Comparison of ENCODE assay signal across 15 mouse cellular contexts in genomic region chr13:11294689-11295088, GRCm38 (mm10).
DNase-seq lines count a peak whose midpoint lies in the region; ATAC-seq and TF ChIP-seq lines count a peak whose summit lies in the region.
"Had no signal": no experiment of that assay in that cellular context is flagged by ENCODE, and none has a peak within 500 bp of the region (broad histone marks: within the 10 kb centered on the region; RNA-seq: fewer than 3 reads in every experiment).

No protein-coding gene starts in this region.

- H3K4me3 ChIP-seq in hindbrain, postnatal 0 days (ENCODE audit: low read length): no peak overlapping the region
- no peak overlapping the region for H3K4me3 ChIP-seq in hindbrain, embryonic 13.5 days
- no peak overlapping the region for H3K4me3 ChIP-seq in layer of hippocampus, adult 2 months
- no peak overlapping the region for H3K4me3 ChIP-seq in gastrocnemius, adult 2 months
- H3K4me3 ChIP-seq in stomach, postnatal 0 days (ENCODE audit: low read depth, low read length): no peak overlapping the region
- H3K4me3 ChIP-seq: heart, embryonic 12.5 days; left cerebral cortex, adult 2 months; myocyte had no signal

- no peaks in the 10 kb centered on the region for H3K27me3 ChIP-seq in hindbrain, postnatal 0 days (ENCODE audit: insufficient read depth, low read length)
- H3K27me3 ChIP-seq in hindbrain, embryonic 13.5 days: no peaks in the 10 kb centered on the region
- no peaks in the 10 kb centered on the region for H3K27me3 ChIP-seq in stomach, postnatal 0 days (ENCODE audit: control insufficient read depth, insufficient read depth, low read length)
- H3K27me3 ChIP-seq: heart, embryonic 12.5 days had no signal

- DNase-seq in cerebellum, adult 9-11 months: peak; percentile 10
- DNase-seq in cerebellum, adult 8-10 months: no peak
- peak; percentile 54 for DNase-seq in hindbrain, postnatal 0 days (ENCODE audit: low spot score)
- peak; percentile 39 to 73 for DNase-seq in layer of hippocampus, adult 2 months (ENCODE audit: low spot score in 2 of 2)
- peak; percentile 23 to 49 for DNase-seq in right cerebral cortex, postnatal 10 days (ENCODE audit: low spot score in 2 of 2)
- no peak for DNase-seq in gastrocnemius, adult 2 months
- DNase-seq in stomach, postnatal 0 days (ENCODE audit: low spot score): no peak
- DNase-seq: adrenal gland, adult 8-10 months; kidney, adult 8-10 months had no signal

- ATAC-seq in hindbrain, postnatal 0 days: no peak
- ATAC-seq in hindbrain, embryonic 13.5 days (ENCODE audit: low FRiP score): no peak
- no peak for ATAC-seq in stomach, postnatal 0 days (ENCODE audit: low FRiP score, low TSS enrichment)
- ATAC-seq: lung, postnatal 0 days had no signal

- H3K36me3 ChIP-seq in hindbrain, postnatal 0 days (ENCODE audit: insufficient read depth, low read length): no peaks in the 10 kb centered on the region
- no peaks in the 10 kb centered on the region for H3K36me3 ChIP-seq in hindbrain, embryonic 13.5 days
- H3K36me3 ChIP-seq in stomach, postnatal 0 days (ENCODE audit: control insufficient read depth, insufficient read depth, low read length): no peaks in the 10 kb centered on the region
- H3K36me3 ChIP-seq: heart, embryonic 12.5 days had no signal

- intact Hi-C loops in gastrocnemius, adult 2 months (cut with DNase I): no loop called here

- 93% methylated on average over 1 of the region's 1 CpGs for WGBS in hindbrain, postnatal 0 days
- WGBS in hindbrain, embryonic 13.5 days: 90% methylated on average over 1 of the region's 1 CpGs
- 81% methylated on average over 1 of the region's 1 CpGs for WGBS in stomach, postnatal 0 days

- H3K27ac ChIP-seq in hindbrain, postnatal 0 days: no peak overlapping the region
- H3K27ac ChIP-seq in hindbrain, embryonic 13.5 days: no peak overlapping the region
- H3K27ac ChIP-seq in layer of hippocampus, adult 2 months: no peak overlapping the region; the same call in 1 of the 2 replicates
- H3K27ac ChIP-seq in gastrocnemius, adult 2 months: no peak overlapping the region
- no peak overlapping the region for H3K27ac ChIP-seq in stomach, postnatal 0 days (replicated peaks)
- H3K27ac ChIP-seq: left cerebral cortex, adult 2 months had no signal

- no peak overlapping the region for H3K4me2 ChIP-seq in hindbrain, postnatal 0 days (ENCODE audit: low read depth, low read length)
- no peak overlapping the region for H3K4me2 ChIP-seq in hindbrain, embryonic 13.5 days
- H3K4me2 ChIP-seq in stomach, postnatal 0 days (replicated peaks; ENCODE audit: low read depth): no peak overlapping the region
- H3K4me2 ChIP-seq: heart, embryonic 12.5 days; liver, embryonic 11.5 days had no signal

- H3K9me3 ChIP-seq in hindbrain, postnatal 0 days (ENCODE audit: low read length): no peaks in the 10 kb centered on the region
- H3K9me3 ChIP-seq in hindbrain, embryonic 13.5 days: no peaks in the 10 kb centered on the region
- no peaks in the 10 kb centered on the region for H3K9me3 ChIP-seq in stomach, postnatal 0 days (ENCODE audit: control insufficient read depth, low read length)
- H3K9me3 ChIP-seq: heart, embryonic 12.5 days had no signal

- no peak for TF ChIP-seq CTCF in hindbrain, postnatal 0 days (IDR thresholded peaks at IDR 0.05; ENCODE audit: low read depth)
- TF ChIP-seq CTCF in layer of hippocampus, adult 2 months (conservative IDR thresholded peaks at IDR 0.05): no peak
- no peak for TF ChIP-seq CTCF in gastrocnemius, adult 2 months (IDR thresholded peaks at IDR 0.05)
- no peak for TF ChIP-seq CTCF in stomach, postnatal 0 days (IDR thresholded peaks at IDR 0.05; ENCODE audit: low read depth)

- H3K4me1 ChIP-seq in hindbrain, postnatal 0 days (ENCODE audit: insufficient read depth, low read length): no peaks in the 10 kb centered on the region
- H3K4me1 ChIP-seq in hindbrain, embryonic 13.5 days (replicated peaks): no peaks in the 10 kb centered on the region
- H3K4me1 ChIP-seq in stomach, postnatal 0 days (replicated peaks; ENCODE audit: control insufficient read depth, insufficient read depth): no peaks in the 10 kb centered on the region
- H3K4me1 ChIP-seq: heart, embryonic 12.5 days had no signal

- H3K9ac ChIP-seq in hindbrain, postnatal 0 days (replicated peaks; ENCODE audit: low read length): no peak overlapping the region
- H3K9ac ChIP-seq in hindbrain, embryonic 13.5 days: no peak overlapping the region
- no peak overlapping the region for H3K9ac ChIP-seq in stomach, postnatal 0 days (ENCODE audit: low read length)
- H3K9ac ChIP-seq: heart, embryonic 12.5 days had no signal

- no peak for TF ChIP-seq EP300 in stomach, postnatal 0 days (optimal IDR thresholded peaks at IDR 0.05)

Comparison
In these comparisons a context has a peak if more than half of its experiments do, and no peak if none do; other contexts are left out.
1. DNase-seq: peak in cerebellum, adult 9-11 months (single experiment), hindbrain, postnatal 0 days (single experiment), layer of hippocampus, adult 2 months (2 of 2) and right cerebral cortex, postnatal 10 days (2 of 2); none in cerebellum, adult 8-10 months (single experiment), gastrocnemius, adult 2 months (single experiment) and stomach, postnatal 0 days (single experiment).